Mouse (Mus musculus) embryonic facial prominence, embryonic 14.5 days (tissue): ENCODE data around the gene Disp3. TPM values are rescaled to one million over a fixed set of nuclear protein-coding genes. Genes with fewer than 3 reads are reported as not detected.

Experiments used
- ATAC-seq: fragments of 200-750 bp; cut with Nextera tagmentation; 2 replicates; pipeline ENCODE4 v1.8.0; 2017; ENCODE audit warnings: low read depth, moderate number of reproducible peaks, moderate TSS enrichment
- DNase-seq: peaks from one replicate; pipeline ENCODE4 v3.0.0-alpha.2; 2015; ENCODE audit warnings: low spot score
- H3K27ac ChIP-seq: fragments of 300-500 bp; sonication (generic); replicated peaks from 2 replicates; pipeline ENCODE4 v1.5.1; 2014; ENCODE audit warnings: low read depth, mild to moderate bottlenecking, low read length, moderate library complexity
- H3K27me3 ChIP-seq: fragments of 300-500 bp; sonication (generic); replicated peaks from 2 replicates; pipeline ENCODE4 v1.6.1; 2014; ENCODE audit warnings: low read length; ENCODE audit not compliant: control insufficient read depth, insufficient read depth
- H3K36me3 ChIP-seq: fragments of 300-500 bp; sonication (generic); 2 replicates; pipeline ENCODE4 v1.6.1; 2014; ENCODE audit warnings: low read length, mixed read lengths; ENCODE audit not compliant: control insufficient read depth, insufficient read depth
- H3K4me1 ChIP-seq: fragments of 300-500 bp; sonication (generic); 2 replicates; pipeline ENCODE4 v1.6.1; 2014; ENCODE audit warnings: antibody characterized with exemption, low read length; ENCODE audit not compliant: control insufficient read depth, insufficient read depth
- H3K4me2 ChIP-seq: fragments of 300-500 bp; sonication (generic); 2 replicates; pipeline ENCODE4 v1.6.1; 2014; ENCODE audit warnings: low read depth, mild to moderate bottlenecking, low read length, moderate library complexity, mixed read lengths
- H3K4me3 ChIP-seq: fragments of 300-500 bp; sonication (generic); 2 replicates; pipeline ENCODE4 v1.5.1; 2014; ENCODE audit warnings: low read depth, mild to moderate bottlenecking, low read length
- H3K9ac ChIP-seq: fragments of 300-500 bp; sonication (generic); 2 replicates; pipeline ENCODE4 v1.6.1; 2014; ENCODE audit warnings: low read depth, mild to moderate bottlenecking, low read length, moderate library complexity, mixed read lengths
- H3K9me3 ChIP-seq: fragments of 300-500 bp; sonication (generic); 2 replicates; pipeline ENCODE4 v1.6.1; 2016; ENCODE audit warnings: low read length; ENCODE audit not compliant: control insufficient read depth
- WGBS: fragments of 180-500 bp; shearing (Covaris S2); extraction: QIAGEN DNeasy Blood & Tissue Kit; methylation state at CpG from one replicate; pipeline ENCODE4 v1.1.7; 2014; 5-methylcytosine and 5-hydroxymethylcytosine counted together
- polyA plus RNA-seq: library from polyadenylated mRNA; unstranded; fragments of >200 nt; fragmentation: Nextera tagmentation; extraction: Ambion mirVana; gene quantifications from 2 replicates; pipeline ENCODE4 v1.2.1, GENCODE M21; 2014

Disp3 gene
- polyA plus RNA-seq, 1 experiment from 2014 or later: 0.15 TPM

DNA sequence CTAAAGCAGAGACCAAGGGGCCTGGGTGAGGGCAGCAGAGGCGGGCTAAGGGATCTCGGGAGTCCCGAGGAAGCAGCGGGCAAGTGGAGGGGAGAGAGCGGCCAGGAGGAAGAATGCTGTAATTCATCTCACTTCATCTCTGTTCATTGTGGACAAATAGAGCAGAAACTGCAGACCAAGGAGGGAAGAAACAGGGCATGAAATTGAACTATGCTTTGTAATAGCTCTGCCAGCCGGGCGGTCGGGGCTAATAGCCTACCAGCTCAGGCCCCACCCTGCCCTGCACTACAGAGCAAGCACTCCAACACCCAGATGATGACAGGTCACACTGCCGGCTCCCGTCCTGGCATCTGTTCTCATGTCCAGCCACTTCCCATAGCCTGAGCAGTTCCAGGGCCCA lies 34.4 kb upstream of the Disp3 start:
- H3K27me3 ChIP-seq: peaks cover 5% of the 10 kb centered on the region; the same call in 1 of the 2 replicates
- H3K9me3 ChIP-seq: no peaks in the 10 kb centered on the region
- no peak overlapping the region for H3K4me3 ChIP-seq
- peak; percentile 78; the same call in 1 of the 2 replicates for ATAC-seq
- no peak overlapping the region for H3K4me2 ChIP-seq
- H3K4me1 ChIP-seq: peaks cover 3% of the 10 kb centered on the region; the same call in 1 of the 2 replicates
- H3K36me3 ChIP-seq: no peaks in the 10 kb centered on the region
- no peak overlapping the region for H3K9ac ChIP-seq
- DNase-seq: peak; percentile 60
- 30% methylated on average over 10 of the region's 10 CpGs for WGBS
- H3K27ac ChIP-seq: no peak overlapping the region

DNA sequence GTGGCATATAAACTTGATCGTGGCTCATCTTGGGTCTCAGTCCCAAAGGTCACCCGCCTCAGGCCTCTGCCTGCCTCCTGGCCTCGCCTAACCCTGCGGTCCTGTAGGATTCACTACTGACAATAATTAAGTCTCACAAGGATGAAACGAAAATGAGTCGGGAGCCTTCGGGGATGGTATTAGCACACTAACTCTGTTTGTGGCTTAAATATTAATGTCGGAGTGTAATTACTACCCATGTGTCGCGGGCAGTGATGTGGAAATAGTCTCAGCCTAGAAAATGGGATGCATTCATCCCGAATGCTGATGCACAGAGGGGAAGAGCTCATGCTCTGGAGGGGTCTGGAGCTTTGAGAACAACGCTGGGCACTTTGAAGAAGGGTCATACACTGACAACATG lies 31.6 kb upstream of the Disp3 start:
- H3K36me3 ChIP-seq: no peaks in the 10 kb centered on the region
- no peak overlapping the region for H3K4me3 ChIP-seq
- ATAC-seq: no peak
- DNase-seq: no peak
- peaks cover 5% of the 10 kb centered on the region; the same call in 1 of the 2 replicates for H3K27me3 ChIP-seq
- H3K9me3 ChIP-seq: no peaks in the 10 kb centered on the region
- no peaks in the 10 kb centered on the region for H3K4me1 ChIP-seq
- 77% methylated on average over 12 of the region's 12 CpGs for WGBS
- no peak overlapping the region for H3K9ac ChIP-seq
- H3K4me2 ChIP-seq: no peak overlapping the region
- no peak overlapping the region for H3K27ac ChIP-seq

GRCm38 (mm10) chr4:148315377-148316175 lies 27.8 kb upstream of the Disp3 start:
- Histone ChIP-seq H3K9me3 (no peaks in the 10 kb centered on the region), H3K4me2 (no peak overlapping the region), H3K4me3 (no peak overlapping the region), H3K27me3 (no peaks in the 10 kb centered on the region), H3K27ac (no peak overlapping the region), H3K36me3 (no peaks in the 10 kb centered on the region), H3K4me1 (no peaks in the 10 kb centered on the region), H3K9ac (no peak overlapping the region)
- 82% methylated on average over 16 of the region's 16 CpGs for WGBS
- DNase-seq: no peak
- ATAC-seq: no peak

DNA sequence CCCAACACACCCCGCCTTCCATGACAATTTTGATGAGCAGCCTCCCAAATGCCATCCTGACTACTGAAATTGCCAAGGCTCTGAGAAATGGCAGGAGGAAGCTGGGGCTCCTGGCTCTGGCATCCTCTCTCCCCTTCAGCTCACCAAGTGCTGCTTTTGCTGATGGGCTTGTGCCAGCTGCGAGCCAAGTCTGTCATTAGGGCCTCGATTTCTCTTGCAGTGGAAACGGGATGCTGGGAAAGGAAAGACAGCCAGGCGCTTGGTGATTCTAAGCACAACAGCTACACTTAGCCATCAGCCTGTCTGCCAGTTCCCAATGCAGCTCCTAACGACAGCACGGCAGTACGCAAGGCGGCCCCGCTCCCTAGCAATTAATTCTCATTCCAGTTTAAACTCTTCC lies 26.6 kb upstream of the Disp3 start:
- H3K4me2 ChIP-seq: no peak overlapping the region
- H3K27ac ChIP-seq: no peak overlapping the region
- WGBS: 71% methylated on average over 10 of the region's 10 CpGs
- H3K4me3 ChIP-seq: no peak overlapping the region
- no peaks in the 10 kb centered on the region for H3K9me3 ChIP-seq
- no peaks in the 10 kb centered on the region for H3K36me3 ChIP-seq
- ATAC-seq (no peak), DNase-seq (no peak)
- no peaks in the 10 kb centered on the region for H3K4me1 ChIP-seq
- no peak overlapping the region for H3K9ac ChIP-seq
- no peaks in the 10 kb centered on the region for H3K27me3 ChIP-seq

DNA sequence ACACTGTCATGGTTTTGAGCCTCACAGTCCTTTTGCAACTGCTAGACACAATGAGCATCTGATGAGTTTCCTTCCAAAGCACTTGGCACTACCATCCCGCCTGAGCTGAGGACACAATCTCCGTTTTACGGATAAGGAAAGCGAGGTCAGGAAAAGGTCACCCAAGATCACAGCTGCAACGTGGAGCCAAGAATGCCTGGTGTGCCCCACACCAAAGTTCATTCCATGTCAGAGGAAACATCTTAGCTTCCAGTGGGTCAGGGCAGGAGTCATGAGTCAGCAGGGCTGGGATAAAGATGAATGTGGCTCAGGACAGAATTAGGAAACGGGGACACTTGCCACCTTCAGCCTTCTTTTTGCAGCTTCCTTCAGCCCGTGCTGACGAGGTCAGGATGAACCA lies 25.8 kb upstream of the Disp3 start:
- H3K36me3 ChIP-seq: no peaks in the 10 kb centered on the region
- no peak overlapping the region for H3K27ac ChIP-seq
- 25% methylated on average over 8 of the region's 8 CpGs for WGBS
- no peaks in the 10 kb centered on the region for H3K27me3 ChIP-seq
- ATAC-seq (no peak), DNase-seq (no peak)
- H3K4me2 ChIP-seq: no peak overlapping the region
- no peaks in the 10 kb centered on the region for H3K4me1 ChIP-seq
- no peaks in the 10 kb centered on the region for H3K9me3 ChIP-seq
- H3K4me3 ChIP-seq: no peak overlapping the region
- no peak overlapping the region for H3K9ac ChIP-seq

- peak; percentile 57; the same call in 1 of the 2 replicates for ATAC-seq
Observed at GRCm38 (mm10) chr4:148312296-148313116, 24.7 kb upstream of the Disp3 start.

DNA sequence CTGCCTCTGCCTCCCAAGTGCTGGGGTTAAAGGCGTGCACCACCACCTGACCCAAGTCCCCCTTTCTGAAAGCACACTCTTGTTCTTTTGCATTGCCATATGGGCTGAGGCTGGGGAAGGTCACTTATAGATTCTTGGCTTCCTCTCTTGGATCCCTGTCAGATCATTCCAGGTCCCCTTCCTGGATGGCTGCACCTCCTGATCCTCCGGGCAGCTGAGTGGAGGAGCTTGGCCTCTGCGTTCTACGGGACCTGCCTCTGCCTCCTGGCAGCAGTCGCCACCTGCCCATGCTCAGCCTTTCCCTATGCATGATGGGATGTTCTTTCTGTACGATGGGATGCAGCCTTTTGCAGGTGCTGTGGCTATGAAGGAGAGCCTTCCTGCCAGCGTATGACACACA lies 23.1 kb upstream of the Disp3 start:
- H3K9me3 ChIP-seq: no peaks in the 10 kb centered on the region
- 78% methylated on average over 7 of the region's 7 CpGs for WGBS
- H3K9ac ChIP-seq: no peak overlapping the region
- H3K4me1 ChIP-seq: no peaks in the 10 kb centered on the region
- H3K27ac ChIP-seq: no peak overlapping the region
- H3K36me3 ChIP-seq: no peaks in the 10 kb centered on the region
- no peak overlapping the region for H3K4me2 ChIP-seq
- ATAC-seq: no peak
- no peaks in the 10 kb centered on the region for H3K27me3 ChIP-seq
- no peak for DNase-seq
- H3K4me3 ChIP-seq: no peak overlapping the region

More at GRCm38 (mm10) chr4:148312296-148313116, 24.7 kb upstream of the Disp3 start:
- no peak overlapping the region for H3K4me3 ChIP-seq
- 66% methylated on average over 16 of the region's 16 CpGs for WGBS
- no peaks in the 10 kb centered on the region for H3K9me3 ChIP-seq
- H3K36me3 ChIP-seq: no peaks in the 10 kb centered on the region
- H3K27ac ChIP-seq: no peak overlapping the region
- DNase-seq: no peak
- no peaks in the 10 kb centered on the region for H3K27me3 ChIP-seq
- no peak overlapping the region for H3K9ac ChIP-seq
- no peak overlapping the region for H3K4me2 ChIP-seq
- no peaks in the 10 kb centered on the region for H3K4me1 ChIP-seq

DNA sequence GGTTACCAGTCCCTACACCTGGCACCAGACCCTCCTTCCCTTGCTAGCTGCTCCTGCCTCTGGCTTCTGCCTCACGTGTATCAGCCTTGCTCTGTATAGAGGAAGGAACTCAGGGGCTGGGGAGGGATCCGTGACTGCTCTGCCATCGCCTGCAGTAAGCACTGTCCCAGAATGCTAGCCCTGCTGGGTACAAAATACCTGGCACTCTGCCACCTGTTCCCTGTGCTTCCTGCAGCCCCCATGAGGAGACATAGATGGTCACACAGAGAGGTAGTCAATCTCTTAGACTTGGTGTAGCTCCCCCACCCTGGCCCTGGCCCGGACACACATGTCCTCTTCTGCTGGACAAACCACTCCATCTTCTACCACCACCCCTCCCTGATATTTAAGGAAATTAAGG lies 22.4 kb upstream of the Disp3 start:
- H3K36me3 ChIP-seq: no peaks in the 10 kb centered on the region
- no peak overlapping the region for H3K4me3 ChIP-seq
- 64% methylated on average over 4 of the region's 4 CpGs for WGBS
- no peaks in the 10 kb centered on the region for H3K27me3 ChIP-seq
- DNase-seq (no peak), ATAC-seq (no peak)
- no peaks in the 10 kb centered on the region for H3K9me3 ChIP-seq
- no peak overlapping the region for H3K27ac ChIP-seq
- H3K4me2 ChIP-seq: no peak overlapping the region
- no peaks in the 10 kb centered on the region for H3K4me1 ChIP-seq
- no peak overlapping the region for H3K9ac ChIP-seq
